Mouse (Mus musculus) liver, postnatal 0 days (tissue): ENCODE measurements around the gene Trim47.

Source experiments
- CTCF ChIP-seq: sonication (generic); IDR thresholded peaks from 2 replicates; pipeline ENCODE4 v1.5.1; 2016; ENCODE audit warnings: antibody characterized with exemption, low read depth
- EP300 ChIP-seq: IDR thresholded peaks from 2 replicates; pipeline ENCODE4 v1.6.1; 2016; ENCODE audit warnings: antibody characterized with exemption, low read depth, mild to moderate bottlenecking

DNA sequence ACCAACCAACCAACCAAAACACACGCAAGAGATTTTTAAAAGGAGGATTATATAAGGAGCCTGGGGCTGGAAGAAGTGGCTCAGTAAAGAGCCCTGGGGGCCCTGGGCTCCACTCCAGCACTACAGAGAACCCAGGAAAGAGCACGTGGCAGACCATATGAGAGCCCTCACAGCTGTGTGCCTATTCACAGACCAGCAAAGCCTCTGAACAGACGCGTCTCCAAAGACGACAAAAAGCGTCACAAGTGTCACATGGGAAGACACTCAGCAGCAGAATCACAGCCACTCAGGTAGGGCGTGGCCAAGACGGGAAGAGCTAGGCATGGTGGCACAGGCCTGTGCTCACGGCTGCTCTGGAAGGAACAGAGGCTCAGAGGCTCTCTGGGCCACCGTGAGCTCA lies 35.1 kb upstream of the Trim47 start:
- no peak for TF ChIP-seq CTCF
- TF ChIP-seq EP300 = no peak
